Mouse (Mus musculus): ENCODE measurements at regions not wholly inside any gene's neighbourhood (a gene's known extent, or its start where the extent isn't known, plus 50 kb on each side); places are given as distances from the start of the nearest gene placed in this dataset.
A peak's percentile ranks its signal among the peaks of the same experiment; 100 is the strongest.

DNA sequence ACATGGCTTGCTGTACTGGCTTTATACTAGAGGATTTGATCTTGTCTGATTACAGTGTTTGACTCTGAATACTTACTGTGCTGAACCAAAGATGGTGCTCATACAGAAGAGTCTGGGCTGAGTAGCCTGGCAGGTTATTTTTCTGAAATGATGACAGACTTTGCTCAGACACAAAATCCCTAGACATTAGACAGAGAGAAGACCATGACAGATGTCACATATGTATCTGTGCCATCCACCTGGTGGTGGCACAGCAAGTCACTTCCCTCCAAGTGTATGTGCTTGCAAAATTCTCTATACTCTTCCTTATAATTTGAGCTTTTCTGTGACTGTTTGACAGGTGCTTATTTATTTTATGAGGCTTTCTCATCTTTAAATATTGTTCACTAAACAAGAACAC, 80.7 kb downstream of the Gm7361 start:
- Histone ChIP-seq H3K36me3 (ENCODE audit: control insufficient read depth, insufficient read depth, low read length) (no peaks in the 10 kb centered on the region), H3K9me3 (replicated peaks; ENCODE audit: control insufficient read depth, low read length, poor library complexity, severe bottlenecking) (no peaks in the 10 kb centered on the region), H3K27ac (ENCODE audit: low read length) (no peak overlapping the region), H3K9ac (ENCODE audit: low read depth, low read length) (no peak overlapping the region), H3K4me2 (ENCODE audit: low read length) (no peak overlapping the region), H3K4me1 (ENCODE audit: control insufficient read depth, insufficient read depth, low read length) (no peaks in the 10 kb centered on the region), H3K27me3 (ENCODE audit: control insufficient read depth, insufficient read depth, low read depth, low read length) (no peaks in the 10 kb centered on the region), H3K4me3 (ENCODE audit: low read depth, low read length) (no peak overlapping the region)
- ATAC-seq: no peak

DNA sequence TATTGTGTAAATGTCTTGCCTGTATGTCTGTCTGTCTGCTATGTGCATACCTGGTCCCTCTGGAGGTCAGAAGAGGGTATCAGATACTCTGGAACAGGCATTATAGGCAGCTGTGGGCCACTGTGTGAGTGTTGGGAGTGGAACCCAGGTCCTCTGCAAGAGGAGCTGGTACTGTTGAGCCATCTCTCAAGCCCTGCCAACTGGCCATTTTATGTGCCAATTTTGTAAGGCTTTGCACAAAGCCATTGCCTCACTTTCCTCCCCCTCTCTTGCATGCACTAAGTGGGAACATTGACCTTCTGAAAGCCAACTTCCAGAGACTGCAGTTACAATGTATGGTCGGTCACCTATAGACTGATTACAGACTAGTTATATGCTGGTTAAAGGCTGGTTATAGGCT, 81.8 kb downstream of the Gm7361 start:
- H3K4me2 ChIP-seq (ENCODE audit: low read length): no peak overlapping the region
- no peak overlapping the region for H3K27ac ChIP-seq (ENCODE audit: low read length)
- no peak overlapping the region for H3K4me3 ChIP-seq (ENCODE audit: low read depth, low read length)
- no peaks in the 10 kb centered on the region for H3K4me1 ChIP-seq (ENCODE audit: control insufficient read depth, insufficient read depth, low read length)
- 100% methylated on average over 1 of the region's 1 CpGs for WGBS
- no peaks in the 10 kb centered on the region for H3K9me3 ChIP-seq (replicated peaks; ENCODE audit: control insufficient read depth, low read length, poor library complexity, severe bottlenecking)
- no peaks in the 10 kb centered on the region for H3K36me3 ChIP-seq (ENCODE audit: control insufficient read depth, insufficient read depth, low read length)
- ATAC-seq: no peak
- H3K27me3 ChIP-seq (ENCODE audit: control insufficient read depth, insufficient read depth, low read depth, low read length): no peaks in the 10 kb centered on the region
- H3K9ac ChIP-seq (ENCODE audit: low read depth, low read length): no peak overlapping the region

DNA sequence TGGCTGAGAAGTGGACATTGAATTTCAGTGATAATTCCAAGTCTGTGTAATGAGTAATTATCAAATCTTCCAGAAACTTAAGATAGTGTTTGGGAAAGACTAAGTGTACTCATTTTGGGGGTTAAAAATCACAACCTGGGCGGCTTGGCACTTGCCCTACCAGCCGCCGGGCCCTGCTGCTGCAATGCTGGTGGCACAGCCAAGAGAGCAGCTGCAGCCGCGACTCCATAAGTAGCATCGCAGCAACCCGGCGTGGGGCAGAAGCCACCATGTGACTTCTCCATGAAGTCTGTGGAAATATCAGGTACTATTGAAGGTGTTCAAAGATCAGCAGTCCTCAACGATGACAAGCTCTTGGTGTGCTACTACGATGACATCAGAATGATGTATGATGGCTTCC, 97.7 kb downstream of the Gm7361 start:
- Histone ChIP-seq H3K4me3 (ENCODE audit: low read depth, low read length) (no peak overlapping the region), H3K9ac (ENCODE audit: low read depth, low read length) (no peak overlapping the region), H3K9me3 (replicated peaks; ENCODE audit: control insufficient read depth, low read length, poor library complexity, severe bottlenecking) (no peaks in the 10 kb centered on the region), H3K36me3 (ENCODE audit: control insufficient read depth, insufficient read depth, low read length) (no peaks in the 10 kb centered on the region), H3K27ac (ENCODE audit: low read length) (no peak overlapping the region), H3K4me1 (ENCODE audit: control insufficient read depth, insufficient read depth, low read length) (no peaks in the 10 kb centered on the region), H3K4me2 (ENCODE audit: low read length) (no peak overlapping the region), H3K27me3 (ENCODE audit: control insufficient read depth, insufficient read depth, low read depth, low read length) (no peaks in the 10 kb centered on the region)
- ATAC-seq: no peak
- 94% methylated on average over 10 of the region's 10 CpGs for WGBS

DNA sequence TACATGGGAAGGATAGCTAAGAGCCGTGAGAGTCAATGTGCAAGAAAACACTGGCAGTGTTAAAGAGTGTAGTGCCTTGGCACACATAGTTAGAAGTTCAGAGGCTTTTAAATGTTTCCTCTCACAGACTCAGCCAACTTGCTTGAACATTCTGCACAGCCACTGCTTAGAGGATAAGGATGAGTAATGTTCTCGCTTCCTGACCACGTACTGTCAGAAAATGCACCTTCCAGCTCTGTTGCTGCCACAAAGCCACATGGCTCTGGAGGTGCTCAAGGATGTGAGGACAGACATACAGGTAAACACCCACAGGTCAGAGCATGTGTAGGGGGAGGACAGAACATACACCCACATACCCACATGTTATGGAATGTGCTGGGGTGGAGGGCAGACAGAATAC, 101.6 kb downstream of the Gm7361 start:
- H3K27me3 ChIP-seq (ENCODE audit: control insufficient read depth, insufficient read depth, low read depth, low read length): no peaks in the 10 kb centered on the region
- no peaks in the 10 kb centered on the region for H3K9me3 ChIP-seq (replicated peaks; ENCODE audit: control insufficient read depth, low read length, poor library complexity, severe bottlenecking)
- no peaks in the 10 kb centered on the region for H3K4me1 ChIP-seq (ENCODE audit: control insufficient read depth, insufficient read depth, low read length)
- H3K4me2 ChIP-seq (ENCODE audit: low read length): no peak overlapping the region
- no peaks in the 10 kb centered on the region for H3K36me3 ChIP-seq (ENCODE audit: control insufficient read depth, insufficient read depth, low read length)
- no peak overlapping the region for H3K9ac ChIP-seq (ENCODE audit: low read depth, low read length)
- H3K27ac ChIP-seq (ENCODE audit: low read length): no peak overlapping the region
- 92% methylated on average over 3 of the region's 3 CpGs for WGBS
- ATAC-seq: no peak
- H3K4me3 ChIP-seq (ENCODE audit: low read depth, low read length): no peak overlapping the region

DNA sequence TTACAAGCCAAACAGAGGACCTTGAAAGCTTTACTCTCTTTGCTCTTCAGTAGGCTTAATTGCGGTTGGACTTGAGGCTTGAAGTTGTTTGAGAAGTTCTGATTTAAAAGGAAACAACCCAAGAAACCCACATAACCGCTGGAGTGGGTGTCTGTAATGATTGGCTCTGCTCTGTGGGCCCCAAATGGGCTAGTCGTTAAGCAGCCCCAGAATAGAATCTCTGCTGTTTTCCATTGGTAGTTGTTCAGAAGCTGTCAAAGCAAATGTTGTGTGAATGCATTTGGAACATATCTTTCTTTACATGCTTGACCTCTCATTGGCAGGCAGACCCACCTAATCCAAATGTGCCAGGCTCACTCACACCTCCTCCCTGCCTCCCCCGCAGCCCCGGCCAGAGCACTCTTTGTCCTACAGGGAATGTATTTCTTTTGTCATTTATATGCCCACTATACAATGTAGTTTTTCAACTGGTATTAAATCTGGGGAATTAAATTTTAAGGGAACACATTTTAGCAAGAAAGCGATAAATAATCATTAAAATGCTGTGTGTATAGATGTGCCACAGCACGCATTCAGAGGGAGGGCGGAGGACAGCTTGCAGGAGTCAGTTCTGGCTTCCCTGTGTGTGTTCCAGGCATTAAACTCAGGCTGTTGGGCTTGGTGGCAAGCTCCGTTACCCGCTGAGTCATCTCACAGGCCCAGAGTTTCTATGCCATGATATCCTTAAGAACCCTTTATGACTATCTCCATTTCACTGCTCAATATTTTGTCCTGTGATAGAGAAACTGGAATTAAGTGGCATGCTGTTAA, 116.9 kb downstream of the Gm7361 start:
- no peak overlapping the region for H3K4me3 ChIP-seq (ENCODE audit: low read depth, low read length)
- H3K9me3 ChIP-seq (replicated peaks; ENCODE audit: control insufficient read depth, low read length, poor library complexity, severe bottlenecking): no peaks in the 10 kb centered on the region
- no peaks in the 10 kb centered on the region for H3K36me3 ChIP-seq (ENCODE audit: control insufficient read depth, insufficient read depth, low read length)
- WGBS: 62% methylated on average over 10 of the region's 10 CpGs
- H3K9ac ChIP-seq (ENCODE audit: low read depth, low read length): no peak overlapping the region
- no peak overlapping the region for H3K4me2 ChIP-seq (ENCODE audit: low read length)
- no peak for ATAC-seq
- no peaks in the 10 kb centered on the region for H3K27me3 ChIP-seq (ENCODE audit: control insufficient read depth, insufficient read depth, low read depth, low read length)
- no peaks in the 10 kb centered on the region for H3K4me1 ChIP-seq (ENCODE audit: control insufficient read depth, insufficient read depth, low read length)
- no peak overlapping the region for H3K27ac ChIP-seq (ENCODE audit: low read length)

DNA sequence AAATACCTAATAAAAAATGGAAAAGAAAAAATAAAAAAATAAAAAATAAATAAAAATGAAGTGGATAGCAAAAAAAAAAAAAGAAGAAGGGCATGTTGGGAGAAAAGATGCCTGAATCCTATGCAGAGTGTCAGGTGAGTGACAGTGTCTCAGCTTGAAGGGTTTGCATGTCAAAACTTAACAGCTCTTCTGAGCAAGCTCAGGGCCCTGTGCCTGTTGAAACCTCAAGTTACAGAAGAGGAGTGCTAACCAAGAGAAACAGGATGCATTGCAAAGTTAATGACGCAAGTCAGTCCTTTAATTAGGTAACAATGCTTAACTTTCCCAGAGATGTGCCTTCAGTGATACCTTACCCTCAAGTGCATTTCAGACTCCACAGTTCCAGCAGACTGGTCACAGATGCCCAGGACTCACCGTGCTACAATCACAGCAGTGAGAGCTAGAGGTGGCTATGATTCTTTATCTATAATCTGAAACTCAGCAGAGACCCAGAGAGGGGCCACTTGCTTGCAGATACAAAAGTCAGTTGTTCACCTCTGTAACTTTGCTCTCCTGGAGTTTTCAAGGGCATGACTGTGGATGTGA, 149.7 kb downstream of the Gm7361 start:
- H3K9me3 ChIP-seq (replicated peaks; ENCODE audit: control insufficient read depth, low read length, poor library complexity, severe bottlenecking): no peaks in the 10 kb centered on the region
- no peak overlapping the region for H3K4me2 ChIP-seq (ENCODE audit: low read length)
- H3K36me3 ChIP-seq (ENCODE audit: control insufficient read depth, insufficient read depth, low read length): no peaks in the 10 kb centered on the region
- no peaks in the 10 kb centered on the region for H3K4me1 ChIP-seq (ENCODE audit: control insufficient read depth, insufficient read depth, low read length)
- no peak overlapping the region for H3K4me3 ChIP-seq (ENCODE audit: low read depth, low read length)
- H3K27me3 ChIP-seq (ENCODE audit: control insufficient read depth, insufficient read depth, low read depth, low read length): no peaks in the 10 kb centered on the region
- WGBS: 76% methylated on average over 2 of the region's 2 CpGs
- no peak overlapping the region for H3K9ac ChIP-seq (ENCODE audit: low read depth, low read length)
- no peak for ATAC-seq
- H3K27ac ChIP-seq (ENCODE audit: low read length): no peak overlapping the region

DNA sequence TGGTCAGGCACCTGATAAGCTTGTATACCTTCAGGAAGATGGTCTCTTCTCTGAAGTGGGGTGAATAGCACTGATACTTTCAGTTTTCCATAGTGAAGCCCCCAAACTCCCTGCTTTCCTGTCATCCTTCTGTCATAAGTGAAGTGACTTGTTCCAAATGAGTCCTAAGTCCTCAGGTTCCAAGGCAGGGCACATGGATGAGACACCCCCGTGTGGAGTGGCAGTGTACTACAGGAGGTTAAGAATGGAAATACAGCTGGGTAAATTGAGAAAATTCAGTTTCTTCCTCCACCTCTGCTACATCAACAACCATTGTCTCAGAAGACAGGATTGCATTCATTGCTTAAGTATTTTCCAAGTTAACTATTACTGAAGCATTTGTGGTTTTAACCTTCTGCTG, 155.7 kb downstream of the Gm7361 start:
- no peak for ATAC-seq
- Histone ChIP-seq H3K27ac (ENCODE audit: low read length) (no peak overlapping the region), H3K9me3 (replicated peaks; ENCODE audit: control insufficient read depth, low read length, poor library complexity, severe bottlenecking) (no peaks in the 10 kb centered on the region), H3K36me3 (ENCODE audit: control insufficient read depth, insufficient read depth, low read length) (no peaks in the 10 kb centered on the region), H3K4me3 (ENCODE audit: low read depth, low read length) (no peak overlapping the region), H3K4me1 (ENCODE audit: control insufficient read depth, insufficient read depth, low read length) (no peaks in the 10 kb centered on the region), H3K27me3 (ENCODE audit: control insufficient read depth, insufficient read depth, low read depth, low read length) (no peaks in the 10 kb centered on the region), H3K4me2 (ENCODE audit: low read length) (no peak overlapping the region), H3K9ac (ENCODE audit: low read depth, low read length) (no peak overlapping the region)
- WGBS: 39% methylated on average over 1 of the region's 1 CpGs

DNA sequence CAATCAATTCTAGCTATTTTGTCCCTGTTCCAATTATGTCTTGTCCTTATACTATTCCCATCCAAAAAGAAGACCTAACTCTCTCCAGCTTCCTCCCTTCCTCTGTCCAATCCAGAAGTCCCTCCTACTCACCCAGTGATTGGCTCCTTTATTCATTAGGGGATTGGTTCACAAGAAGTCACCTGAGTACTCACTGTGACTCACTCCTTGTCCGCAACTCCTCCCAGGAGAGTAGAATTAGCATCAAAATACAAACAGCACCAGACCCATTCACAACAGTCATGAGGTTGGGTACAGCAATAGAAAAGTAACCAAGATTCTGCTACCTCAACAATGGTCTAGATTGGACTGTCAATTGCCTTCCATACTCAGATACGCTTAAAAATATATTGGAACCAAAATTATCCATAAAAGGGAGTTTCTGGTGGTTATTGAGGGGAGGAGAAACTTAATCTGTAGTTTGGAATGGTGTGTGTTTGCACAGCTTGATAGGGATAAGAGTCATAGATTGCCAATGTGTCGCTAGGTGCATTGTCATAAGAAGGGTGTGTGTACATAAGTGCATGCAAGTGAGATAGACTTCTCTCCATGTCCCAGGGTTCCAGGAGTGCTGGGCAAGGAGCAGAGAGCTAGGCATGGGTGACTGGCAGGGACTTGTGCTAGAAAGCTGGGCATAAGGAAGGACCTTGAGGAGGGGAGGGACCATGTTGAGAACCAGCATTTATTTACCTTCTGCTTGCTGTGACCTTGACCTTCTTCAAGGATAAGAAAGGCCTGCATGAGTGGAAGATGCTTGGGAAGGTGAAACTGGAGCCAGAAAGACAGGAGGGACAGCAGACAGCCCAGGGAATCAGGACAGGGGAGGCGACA, 187.1 kb downstream of the Gm7361 start:
- no peak overlapping the region for H3K4me2 ChIP-seq (ENCODE audit: low read length)
- H3K9ac ChIP-seq (ENCODE audit: low read depth, low read length): no peak overlapping the region
- no peaks in the 10 kb centered on the region for H3K4me1 ChIP-seq (ENCODE audit: control insufficient read depth, insufficient read depth, low read length)
- no peak overlapping the region for H3K27ac ChIP-seq (ENCODE audit: low read length)
- no peak overlapping the region for H3K4me3 ChIP-seq (ENCODE audit: low read depth, low read length)
- 73% methylated on average over 4 of the region's 4 CpGs for WGBS
- H3K27me3 ChIP-seq (ENCODE audit: control insufficient read depth, insufficient read depth, low read depth, low read length): no peaks in the 10 kb centered on the region
- no peak for ATAC-seq
- no peaks in the 10 kb centered on the region for H3K9me3 ChIP-seq (replicated peaks; ENCODE audit: control insufficient read depth, low read length, poor library complexity, severe bottlenecking)
- H3K36me3 ChIP-seq (ENCODE audit: control insufficient read depth, insufficient read depth, low read length): no peaks in the 10 kb centered on the region

DNA sequence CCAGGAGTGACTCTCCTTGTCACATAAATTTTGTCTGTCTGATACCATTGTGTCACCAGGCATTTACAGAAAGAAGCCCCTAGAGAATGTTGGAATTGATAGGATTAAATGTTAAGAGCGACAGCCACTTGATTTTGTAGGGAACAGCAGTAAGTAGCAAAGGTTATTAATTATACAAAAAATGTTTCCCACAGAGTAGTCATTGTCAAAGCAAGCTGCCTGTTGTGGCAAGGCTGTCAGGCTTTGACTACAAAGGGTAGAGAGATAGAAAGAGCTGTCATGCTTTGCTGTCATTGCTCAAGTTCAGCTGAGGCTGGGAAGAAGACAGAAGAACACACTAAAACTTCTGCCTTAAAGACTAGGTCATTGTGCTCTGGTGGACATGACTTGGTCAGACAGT, 193.8 kb downstream of the Gm7361 start:
- peak; percentile 58; the same call in 1 of the 2 replicates for ATAC-seq
- Histone ChIP-seq H3K27ac (ENCODE audit: low read length) (no peak overlapping the region), H3K9me3 (replicated peaks; ENCODE audit: control insufficient read depth, low read length, poor library complexity, severe bottlenecking) (no peaks in the 10 kb centered on the region), H3K4me2 (ENCODE audit: low read length) (no peak overlapping the region), H3K4me1 (ENCODE audit: control insufficient read depth, insufficient read depth, low read length) (no peaks in the 10 kb centered on the region), H3K36me3 (ENCODE audit: control insufficient read depth, insufficient read depth, low read length) (no peaks in the 10 kb centered on the region), H3K27me3 (ENCODE audit: control insufficient read depth, insufficient read depth, low read depth, low read length) (no peaks in the 10 kb centered on the region), H3K9ac (ENCODE audit: low read depth, low read length) (no peak overlapping the region), H3K4me3 (ENCODE audit: low read depth, low read length) (no peak overlapping the region)
- WGBS: 14% methylated on average over 1 of the region's 1 CpGs

All from midbrain, embryonic 16.5 days (tissue).